Mouse (Mus musculus): ENCODE measurements around the gene Epha4. TPM values are rescaled to one million over a fixed set of nuclear protein-coding genes. Genes with fewer than 3 reads are reported as not detected.

Gene Epha4
- polyA plus RNA-seq, 1 experiment: 3.9 TPM

- H3K4me3 ChIP-seq (ENCODE audit: control insufficient read depth, insufficient read depth, low read length): no peak overlapping the region
- no peaks in the 10 kb centered on the region for H3K4me1 ChIP-seq (replicated peaks; ENCODE audit: control insufficient read depth, insufficient read depth, low read length)
- no peaks in the 10 kb centered on the region for H3K27me3 ChIP-seq (ENCODE audit: control insufficient read depth, insufficient read depth, low read length)
- no peak for TF ChIP-seq POLR2A (IDR thresholded peaks at IDR 0.05; ENCODE audit: control insufficient read depth, extremely low read depth, insufficient read depth, low read length, poor library complexity)
- no peak for TF ChIP-seq CTCF (IDR thresholded peaks at IDR 0.05; ENCODE audit: borderline replicate concordance, control insufficient read depth, extremely low read depth, insufficient read depth, low read length, poor library complexity)
- no peaks in the 10 kb centered on the region for H3K36me3 ChIP-seq (ENCODE audit: control insufficient read depth, insufficient read depth, low read length)
- H3K27ac ChIP-seq (ENCODE audit: control insufficient read depth, insufficient read depth, low read length): no peak overlapping the region
- WGBS: 47% methylated on average over 9 of the region's 9 CpGs
- DNase-seq: no peak
Measured at GRCm38 (mm10) chr1:77407417-77407816, 107.5 kb downstream of the Epha4 start.

- Histone ChIP-seq H3K4me3 (ENCODE audit: control insufficient read depth, insufficient read depth, low read length) (no peak overlapping the region), H3K4me1 (replicated peaks; ENCODE audit: control insufficient read depth, insufficient read depth, low read length) (no peaks in the 10 kb centered on the region), H3K27ac (ENCODE audit: control insufficient read depth, insufficient read depth, low read length) (no peak overlapping the region), H3K36me3 (ENCODE audit: control insufficient read depth, insufficient read depth, low read length) (no peaks in the 10 kb centered on the region), H3K27me3 (ENCODE audit: control insufficient read depth, insufficient read depth, low read length) (no peaks in the 10 kb centered on the region)
- no peak for TF ChIP-seq POLR2A (IDR thresholded peaks at IDR 0.05; ENCODE audit: control insufficient read depth, extremely low read depth, insufficient read depth, low read length, poor library complexity)
- TF ChIP-seq CTCF (IDR thresholded peaks at IDR 0.05; ENCODE audit: borderline replicate concordance, control insufficient read depth, extremely low read depth, insufficient read depth, low read length, poor library complexity): no peak
- DNase-seq: no peak
- 94% methylated on average over 9 of the region's 9 CpGs for WGBS
Measured at GRCm38 (mm10) chr1:77406631-77407030, 108.3 kb downstream of the Epha4 start.

GRCm38 (mm10) chr1:77404537-77404936, 110.4 kb downstream of the Epha4 start:
- WGBS: 94% methylated on average over 10 of the region's 10 CpGs
- no peak for DNase-seq

GRCm38 (mm10) chr1:77402942-77403341, 111.9 kb downstream of the Epha4 start:
- Histone ChIP-seq H3K4me1 (replicated peaks; ENCODE audit: control insufficient read depth, insufficient read depth, low read length) (no peaks in the 10 kb centered on the region), H3K36me3 (ENCODE audit: control insufficient read depth, insufficient read depth, low read length) (no peaks in the 10 kb centered on the region), H3K27ac (ENCODE audit: control insufficient read depth, insufficient read depth, low read length) (no peak overlapping the region), H3K4me3 (ENCODE audit: control insufficient read depth, insufficient read depth, low read length) (no peak overlapping the region), H3K27me3 (ENCODE audit: control insufficient read depth, insufficient read depth, low read length) (no peaks in the 10 kb centered on the region)
- DNase-seq: no peak
- 95% methylated on average over 4 of the region's 4 CpGs for WGBS
- no peak for TF ChIP-seq CTCF (IDR thresholded peaks at IDR 0.05; ENCODE audit: borderline replicate concordance, control insufficient read depth, extremely low read depth, insufficient read depth, low read length, poor library complexity)
- no peak for TF ChIP-seq POLR2A (IDR thresholded peaks at IDR 0.05; ENCODE audit: control insufficient read depth, extremely low read depth, insufficient read depth, low read length, poor library complexity)

More at GRCm38 (mm10) chr1:77404537-77404936, 110.4 kb downstream of the Epha4 start:
- no peaks in the 10 kb centered on the region for H3K4me1 ChIP-seq (replicated peaks; ENCODE audit: control insufficient read depth, insufficient read depth, low read length)
- no peaks in the 10 kb centered on the region for H3K36me3 ChIP-seq (ENCODE audit: control insufficient read depth, insufficient read depth, low read length)
- H3K4me3 ChIP-seq (ENCODE audit: control insufficient read depth, insufficient read depth, low read length): no peak overlapping the region
- no peaks in the 10 kb centered on the region for H3K27me3 ChIP-seq (ENCODE audit: control insufficient read depth, insufficient read depth, low read length)
- TF ChIP-seq POLR2A (IDR thresholded peaks at IDR 0.05; ENCODE audit: control insufficient read depth, extremely low read depth, insufficient read depth, low read length, poor library complexity) (no peak), CTCF (IDR thresholded peaks at IDR 0.05; ENCODE audit: borderline replicate concordance, control insufficient read depth, extremely low read depth, insufficient read depth, low read length, poor library complexity) (no peak)
- no peak overlapping the region for H3K27ac ChIP-seq (ENCODE audit: control insufficient read depth, insufficient read depth, low read length)

GRCm38 (mm10) chr1:77401465-77401864, 113.4 kb downstream of the Epha4 start:
- Histone ChIP-seq H3K27me3 (ENCODE audit: control insufficient read depth, insufficient read depth, low read length) (no peaks in the 10 kb centered on the region), H3K4me3 (ENCODE audit: control insufficient read depth, insufficient read depth, low read length) (no peak overlapping the region), H3K4me1 (replicated peaks; ENCODE audit: control insufficient read depth, insufficient read depth, low read length) (no peaks in the 10 kb centered on the region), H3K27ac (ENCODE audit: control insufficient read depth, insufficient read depth, low read length) (no peak overlapping the region), H3K36me3 (ENCODE audit: control insufficient read depth, insufficient read depth, low read length) (no peaks in the 10 kb centered on the region)
- no peak for DNase-seq
- no peak for TF ChIP-seq CTCF (IDR thresholded peaks at IDR 0.05; ENCODE audit: borderline replicate concordance, control insufficient read depth, extremely low read depth, insufficient read depth, low read length, poor library complexity)
- TF ChIP-seq POLR2A (IDR thresholded peaks at IDR 0.05; ENCODE audit: control insufficient read depth, extremely low read depth, insufficient read depth, low read length, poor library complexity): no peak
- WGBS: 49% methylated on average over 1 of the region's 1 CpGs

GRCm38 (mm10) chr1:77391590-77391989, 123.3 kb downstream of the Epha4 start:
- H3K27me3 ChIP-seq (ENCODE audit: control insufficient read depth, insufficient read depth, low read length): no peaks in the 10 kb centered on the region
- no peaks in the 10 kb centered on the region for H3K36me3 ChIP-seq (ENCODE audit: control insufficient read depth, insufficient read depth, low read length)
- no peak overlapping the region for H3K27ac ChIP-seq (ENCODE audit: control insufficient read depth, insufficient read depth, low read length)
- WGBS: 95% methylated on average over 6 of the region's 6 CpGs
- no peak overlapping the region for H3K4me3 ChIP-seq (ENCODE audit: control insufficient read depth, insufficient read depth, low read length)
- DNase-seq: no peak
- H3K4me1 ChIP-seq (replicated peaks; ENCODE audit: control insufficient read depth, insufficient read depth, low read length): no peaks in the 10 kb centered on the region
- TF ChIP-seq POLR2A (IDR thresholded peaks at IDR 0.05; ENCODE audit: control insufficient read depth, extremely low read depth, insufficient read depth, low read length, poor library complexity) (no peak), CTCF (IDR thresholded peaks at IDR 0.05; ENCODE audit: borderline replicate concordance, control insufficient read depth, extremely low read depth, insufficient read depth, low read length, poor library complexity) (no peak)

GRCm38 (mm10) chr1:77389069-77389468, 125.8 kb downstream of the Epha4 start:
- 94% methylated on average over 2 of the region's 2 CpGs for WGBS
- no peaks in the 10 kb centered on the region for H3K27me3 ChIP-seq (ENCODE audit: control insufficient read depth, insufficient read depth, low read length)
- no peaks in the 10 kb centered on the region for H3K4me1 ChIP-seq (replicated peaks; ENCODE audit: control insufficient read depth, insufficient read depth, low read length)
- H3K4me3 ChIP-seq (ENCODE audit: control insufficient read depth, insufficient read depth, low read length): no peak overlapping the region
- DNase-seq: no peak
- H3K27ac ChIP-seq (ENCODE audit: control insufficient read depth, insufficient read depth, low read length): no peak overlapping the region
- no peaks in the 10 kb centered on the region for H3K36me3 ChIP-seq (ENCODE audit: control insufficient read depth, insufficient read depth, low read length)
- TF ChIP-seq POLR2A (IDR thresholded peaks at IDR 0.05; ENCODE audit: control insufficient read depth, extremely low read depth, insufficient read depth, low read length, poor library complexity) (no peak), CTCF (IDR thresholded peaks at IDR 0.05; ENCODE audit: borderline replicate concordance, control insufficient read depth, extremely low read depth, insufficient read depth, low read length, poor library complexity) (no peak)
